Mouse (Mus musculus) left cerebral cortex, postnatal 36 days (tissue): ENCODE measurements at regions not wholly inside any gene's neighbourhood (a gene's known extent, or its start where the extent isn't known, plus 50 kb on each side); places are given as distances from the start of the nearest gene placed in this dataset.

Source experiments
- DNase-seq, 2 experiments: peaks; one replicate each; pipeline ENCODE4 v3.0.0; 2021 to 2022; ENCODE audit warnings: low spot score in 2 of 2, mixed read lengths in 1 of 2
- intact Hi-C: fragments of 180-260 bp; cut with DNase I; formaldehyde crosslinking; loops from one replicate; pipeline ENCODE4 v1.15.1; 2025

GRCm38 (mm10) chr12:54260502-54260901 lies 56.8 kb upstream of the Egln3 start:
- no peak for DNase-seq
- intact Hi-C loops = no loop called here

- no peak for DNase-seq
- intact Hi-C loops = no loop called here
Observed at GRCm38 (mm10) chr12:54257776-54258433, 54.2 kb upstream of the Egln3 start.

- intact Hi-C loops = no loop called here
- no peak for DNase-seq
Observed at GRCm38 (mm10) chr12:54256506-54257128, 53.0 kb upstream of the Egln3 start.
